Mouse (Mus musculus): ENCODE results near the gene Tdrd12. TPM values are rescaled to one million over a fixed set of nuclear protein-coding genes. Genes with fewer than 3 reads are reported as not detected.
"Not testable (repeated sequence)": the region's sequence is repeated elsewhere in the genome, so short reads cannot be mapped to it uniquely, and the experiment has no call there.

The Tdrd12 gene
- total RNA-seq, 2 experiments from 2014 or later = 0.64 to 0.74 TPM

GRCm38 (mm10) chr7:35535750-35536512 lies 1.6 kb downstream of the Tdrd12 start:
- no peak overlapping the region for H3K4me3 ChIP-seq
- H3K27ac ChIP-seq = no peak overlapping the region
- no peak for DNase-seq (ENCODE audit: low spot score in 2 of 2)
- TF ChIP-seq CTCF (conservative IDR thresholded peaks at IDR 0.05) = no peak

- H3K27ac ChIP-seq; DNase-seq (ENCODE audit: low spot score in 2 of 2); H3K4me3 ChIP-seq: not testable (repeated sequence)
Observed at GRCm38 (mm10) chr7:35530544-35530943, 7.0 kb downstream of the Tdrd12 start.

GRCm38 (mm10) chr7:35530026-35530425 lies 7.5 kb downstream of the Tdrd12 start:
- no peak for DNase-seq (ENCODE audit: low spot score in 2 of 2)
- no peak for TF ChIP-seq CTCF (conservative IDR thresholded peaks at IDR 0.05)
- Histone ChIP-seq H3K4me3 (no peak overlapping the region), H3K27ac (no peak overlapping the region)

GRCm38 (mm10) chr7:35526795-35527194 lies 10.8 kb downstream of the Tdrd12 start:
- Histone ChIP-seq H3K27ac (no peak overlapping the region), H3K4me3 (no peak overlapping the region)
- no peak for TF ChIP-seq CTCF (conservative IDR thresholded peaks at IDR 0.05)
- DNase-seq (ENCODE audit: low spot score in 2 of 2) = no peak

- DNase-seq (ENCODE audit: low spot score in 2 of 2) = peak in 1 of 2 experiments; percentile 11
- peak; percentile 75 for TF ChIP-seq CTCF (conservative IDR thresholded peaks at IDR 0.05)
- Histone ChIP-seq H3K4me3 (no peak overlapping the region), H3K27ac (no peak overlapping the region)
Observed at GRCm38 (mm10) chr7:35501995-35502394, 35.5 kb downstream of the Tdrd12 start.

- no peak overlapping the region for H3K27ac ChIP-seq
- DNase-seq (ENCODE audit: low spot score in 2 of 2) = peak in 1 of 2 experiments; percentile 3
- no peak for TF ChIP-seq CTCF (conservative IDR thresholded peaks at IDR 0.05)
Observed at GRCm38 (mm10) chr7:35497516-35497915, 40.0 kb downstream of the Tdrd12 start.

GRCm38 (mm10) chr7:35491005-35491404 lies 46.5 kb downstream of the Tdrd12 start:
- Histone ChIP-seq H3K27ac (no peak overlapping the region), H3K4me3 (no peak overlapping the region)
- TF ChIP-seq CTCF (conservative IDR thresholded peaks at IDR 0.05) = no peak
- no peak for DNase-seq (ENCODE audit: low spot score in 2 of 2)

More at GRCm38 (mm10) chr7:35497516-35497915, 40.0 kb downstream of the Tdrd12 start:
- no peak overlapping the region for H3K4me3 ChIP-seq

- TF ChIP-seq CTCF (conservative IDR thresholded peaks at IDR 0.05) = no peak
- peak in 1 of 2 experiments; percentile 31 for DNase-seq (ENCODE audit: low spot score in 2 of 2)
- Histone ChIP-seq H3K27ac (no peak overlapping the region), H3K4me3 (no peak overlapping the region)
Observed at GRCm38 (mm10) chr7:35490186-35490585, 47.4 kb downstream of the Tdrd12 start.

- Histone ChIP-seq H3K4me3 (no peak overlapping the region), H3K27ac (no peak overlapping the region; the same call in 1 of the 2 replicates)
- no peak for DNase-seq (ENCODE audit: low spot score in 2 of 2)
- no peak for TF ChIP-seq CTCF (conservative IDR thresholded peaks at IDR 0.05)
Observed at GRCm38 (mm10) chr7:35486553-35486952, 51.0 kb downstream of the Tdrd12 start.

- no peak for DNase-seq (ENCODE audit: low spot score in 2 of 2)
- TF ChIP-seq CTCF (conservative IDR thresholded peaks at IDR 0.05) = no peak
- Histone ChIP-seq H3K27ac (no peak overlapping the region), H3K4me3 (no peak overlapping the region)
Observed at GRCm38 (mm10) chr7:35485126-35485525, 52.4 kb downstream of the Tdrd12 start.

- TF ChIP-seq CTCF (conservative IDR thresholded peaks at IDR 0.05) = no peak
- DNase-seq (ENCODE audit: low spot score in 2 of 2) = no peak
- Histone ChIP-seq H3K27ac (no peak overlapping the region), H3K4me3 (no peak overlapping the region)
Observed at GRCm38 (mm10) chr7:35476457-35476856, 61.1 kb downstream of the Tdrd12 start.

- no peak for TF ChIP-seq CTCF (conservative IDR thresholded peaks at IDR 0.05)
Observed at GRCm38 (mm10) chr7:35470794-35471193, 66.8 kb downstream of the Tdrd12 start.

GRCm38 (mm10) chr7:35467856-35468255 lies 69.7 kb downstream of the Tdrd12 start:
- H3K4me3 ChIP-seq = no peak overlapping the region
- no peak for TF ChIP-seq CTCF (conservative IDR thresholded peaks at IDR 0.05)
- H3K27ac ChIP-seq = no peak overlapping the region
- DNase-seq (ENCODE audit: low spot score in 2 of 2) = no peak

More at GRCm38 (mm10) chr7:35470794-35471193, 66.8 kb downstream of the Tdrd12 start:
- Histone ChIP-seq H3K4me3 (no peak overlapping the region), H3K27ac (no peak overlapping the region)
- no peak for DNase-seq (ENCODE audit: low spot score in 2 of 2)

GRCm38 (mm10) chr7:35465027-35465426 lies 72.5 kb downstream of the Tdrd12 start:
- peak; percentile 30 to 42 for DNase-seq (ENCODE audit: low spot score in 2 of 2)
- no peak for TF ChIP-seq CTCF (conservative IDR thresholded peaks at IDR 0.05)
- Histone ChIP-seq H3K27ac (no peak overlapping the region), H3K4me3 (no peak overlapping the region)

Measured in layer of hippocampus, adult 2 months (tissue).